Mouse (Mus musculus): ENCODE results near the gene Magea4. TPM values are rescaled to one million over a fixed set of nuclear protein-coding genes. Genes with fewer than 3 reads are reported as not detected.

The Magea4 gene
- not detected for total RNA-seq (2023)

GRCm38 (mm10) chrX:72221717-72222116, at the start of gene Magea4:
Magea4 (plus strand) TSS chrX:72222017.

Other genes starting within 250 kb of the Magea4 start
- not detected for gene Fate1, start 249.0 kb upstream of the Magea4 start, total RNA-seq (2023)
- not detected for gene Cnga2, start 230.2 kb upstream of the Magea4 start, total RNA-seq (2023)
- gene Gabre, start 52.8 kb downstream of the Magea4 start, total RNA-seq (2023) = not detected
- gene Magea10, start 164.8 kb downstream of the Magea4 start, total RNA-seq (2023) = not detected